Mouse (Mus musculus): Measurements from ENCODE around the gene Bpifb9b.

- TF ChIP-seq POLR2A (IDR thresholded peaks at IDR 0.05; ENCODE audit: borderline replicate concordance, extremely low read depth, low read depth, low read length) (no peak), CTCF (IDR thresholded peaks at IDR 0.05; ENCODE audit: insufficient read depth, low read length) (peak; percentile 90)
Observed at GRCm38 (mm10) chr2:154300496-154300895, 6.5 kb upstream of the Bpifb9b start.

Data from lung, adult 2 months (tissue).